Mouse (Mus musculus) layer of hippocampus, adult 11-12 months (tissue): Measurements from ENCODE around the gene Duoxa1.
A peak's percentile ranks its signal among the peaks of the same experiment; 100 is the strongest.
"Not testable (repeated sequence)": the region's sequence is repeated elsewhere in the genome, so short reads cannot be mapped to it uniquely, and the experiment has no call there.

Experiments used
- DNase-seq: peaks from one replicate; pipeline ENCODE4 v3.0.0; 2022; ENCODE audit warnings: low spot score

The Duoxa1 gene

DNA sequence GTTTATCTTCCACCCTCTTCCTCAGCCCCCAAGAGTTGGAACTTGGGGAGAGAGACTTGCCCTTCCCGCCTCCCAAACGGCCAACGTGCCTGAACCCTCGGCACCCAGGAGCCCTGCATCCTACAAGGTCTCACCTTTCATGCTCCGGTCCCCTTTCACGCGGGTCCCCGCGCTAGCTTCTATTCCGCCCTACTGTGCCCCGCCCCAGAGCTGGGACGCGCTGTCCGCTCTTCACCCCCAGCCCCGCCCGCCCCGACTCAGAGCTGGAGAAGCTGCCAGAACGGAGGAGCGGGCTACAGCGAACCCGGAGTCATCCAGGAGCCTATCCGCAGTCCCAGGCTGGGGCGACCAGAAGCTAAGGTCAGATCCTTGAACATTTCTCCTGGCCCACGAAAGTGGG is at the start of gene Duoxa1:
Duoxa1 (minus strand) TSS at position 195 of the 400 bp plus-strand sequence.
- DNase-seq = no peak

DNA sequence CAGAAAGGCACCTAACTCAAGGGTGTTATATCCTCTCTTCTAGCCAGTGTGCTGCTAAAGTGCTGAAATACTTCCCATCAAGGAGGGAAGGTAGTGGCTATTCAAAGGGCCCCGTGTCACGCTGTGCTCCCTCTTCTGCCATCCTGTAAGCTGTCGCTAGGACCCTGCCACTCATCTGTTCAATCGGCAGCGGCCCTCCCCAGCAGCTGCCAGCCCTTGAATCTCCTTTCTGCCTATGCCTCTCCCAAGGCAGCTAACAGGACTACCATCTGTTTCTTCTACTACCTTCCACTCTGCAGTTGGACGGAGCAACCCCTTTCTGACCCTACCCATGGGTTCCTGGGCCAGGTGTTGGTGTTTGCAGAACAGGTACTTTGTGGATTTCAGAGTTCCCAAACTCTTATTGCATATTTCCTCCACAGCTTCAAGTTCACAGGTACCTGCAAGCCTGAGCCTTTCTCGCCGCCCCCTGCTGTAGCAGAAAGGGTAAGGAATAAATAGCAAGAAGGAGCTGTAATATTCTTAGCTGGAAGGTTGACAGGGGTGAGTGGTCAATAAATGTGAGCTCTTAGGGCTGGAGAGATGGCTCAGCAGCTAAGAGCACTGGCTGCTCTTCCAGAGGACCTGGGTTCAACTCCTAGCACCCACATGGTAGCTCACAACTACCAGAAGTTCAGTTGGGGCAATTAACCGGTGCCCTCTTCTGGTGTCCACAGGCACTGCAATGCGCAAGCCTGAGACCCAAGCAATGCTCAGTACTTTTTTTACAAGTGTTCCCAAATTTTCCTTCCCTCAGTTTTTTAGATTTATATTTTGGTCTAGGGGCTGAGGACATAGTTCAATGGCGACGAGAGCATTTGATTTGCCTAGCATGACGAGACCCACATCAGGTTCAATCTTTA is 49.3 kb upstream of the Duoxa1 start:
- DNase-seq = no peak

DNA sequence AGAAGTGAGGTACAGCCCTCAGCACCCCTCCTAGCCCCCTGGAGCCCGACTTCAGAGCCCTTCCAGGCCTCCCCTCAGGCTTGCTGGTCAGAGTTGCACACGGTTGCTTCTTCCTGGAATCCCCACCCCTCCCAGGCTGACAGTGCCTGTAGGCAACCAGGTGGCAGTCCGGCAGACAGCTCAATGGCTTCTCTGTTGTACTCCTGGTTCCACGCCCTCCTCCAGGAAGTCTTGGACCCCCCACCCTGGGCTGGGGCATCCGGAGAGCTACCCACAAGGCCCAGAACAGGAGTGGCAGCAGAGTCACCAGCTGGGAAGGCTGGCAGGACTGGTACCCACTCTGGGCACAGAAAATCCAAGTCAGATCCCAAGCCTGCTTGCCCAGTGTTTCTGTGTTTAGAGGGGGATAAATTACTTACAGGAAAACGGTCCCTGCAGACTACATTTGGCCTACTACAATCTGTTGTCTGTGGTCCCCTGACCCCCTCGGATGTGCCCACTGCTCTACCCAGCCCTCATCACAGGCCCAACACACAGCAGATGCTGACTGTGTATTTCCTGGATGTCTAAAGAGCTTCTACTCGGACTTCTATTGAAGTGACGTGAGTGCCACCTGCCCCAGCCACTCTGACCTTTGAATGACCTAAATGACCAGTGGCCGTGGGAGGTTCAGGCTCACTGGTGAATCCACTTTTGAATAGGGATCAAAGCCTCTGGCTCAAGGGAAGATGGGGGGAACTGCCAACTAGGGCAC is 48.5 kb upstream of the Duoxa1 start:
- no peak for DNase-seq

DNA sequence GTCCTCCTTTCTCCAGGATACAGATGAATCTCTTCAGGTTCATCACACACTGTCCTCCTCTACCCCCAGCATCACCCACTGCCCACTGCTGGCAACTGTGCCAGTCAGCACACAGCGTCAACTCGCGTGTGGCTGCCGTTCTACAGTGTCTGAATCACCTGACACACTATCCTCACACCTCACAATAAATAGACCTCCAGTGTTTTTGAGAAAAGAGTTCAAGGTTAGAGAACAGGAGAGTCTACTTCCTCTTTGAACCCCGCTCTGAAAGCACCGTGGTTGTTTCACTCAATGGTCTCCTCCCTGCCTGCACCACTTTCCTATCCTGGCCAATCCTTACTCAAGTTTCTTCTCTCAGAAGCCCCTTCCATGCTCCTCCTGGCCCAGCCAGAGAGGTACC is 47.7 kb upstream of the Duoxa1 start:
- DNase-seq = no peak

DNA sequence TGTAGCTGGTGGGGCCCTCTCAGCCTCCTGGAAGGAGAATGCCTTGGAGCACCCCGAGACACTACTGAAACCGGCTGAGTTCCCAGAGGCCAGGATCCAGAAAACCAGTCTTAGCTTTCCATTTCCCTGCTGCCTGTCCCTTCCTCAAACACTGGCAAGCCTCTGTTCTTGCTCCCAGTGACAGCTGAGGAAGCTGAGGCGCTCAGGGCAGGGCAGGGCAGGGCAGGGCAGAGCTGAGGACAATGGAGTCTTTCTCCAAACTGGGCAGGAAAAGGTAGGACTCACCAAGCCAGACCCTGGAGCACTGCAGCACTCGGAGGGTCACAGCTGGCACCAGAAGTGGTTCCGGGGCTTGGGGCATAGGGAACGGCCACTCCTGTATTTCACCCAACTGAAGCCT is 46.8 kb upstream of the Duoxa1 start:
- DNase-seq = no peak

DNA sequence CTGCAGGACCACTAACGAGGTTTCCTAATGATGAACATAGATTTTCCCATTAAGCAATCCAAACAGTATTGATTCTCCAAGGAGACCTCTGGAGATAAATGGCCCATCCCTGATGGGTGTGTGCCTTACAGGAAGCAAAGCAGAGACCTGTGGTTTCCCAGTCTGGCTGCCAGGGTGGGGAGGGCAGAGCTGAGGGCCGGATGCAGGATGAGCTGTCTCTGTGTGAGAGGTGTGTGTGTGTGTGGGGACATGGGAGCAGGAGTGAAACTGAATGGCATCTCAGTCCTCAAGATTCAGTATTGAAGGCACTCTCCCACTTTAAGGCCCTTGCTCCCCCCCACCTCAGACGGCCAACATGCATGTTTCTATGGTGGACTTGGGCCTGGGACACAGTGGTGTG is 42.7 kb upstream of the Duoxa1 start:
- no peak for DNase-seq

DNA sequence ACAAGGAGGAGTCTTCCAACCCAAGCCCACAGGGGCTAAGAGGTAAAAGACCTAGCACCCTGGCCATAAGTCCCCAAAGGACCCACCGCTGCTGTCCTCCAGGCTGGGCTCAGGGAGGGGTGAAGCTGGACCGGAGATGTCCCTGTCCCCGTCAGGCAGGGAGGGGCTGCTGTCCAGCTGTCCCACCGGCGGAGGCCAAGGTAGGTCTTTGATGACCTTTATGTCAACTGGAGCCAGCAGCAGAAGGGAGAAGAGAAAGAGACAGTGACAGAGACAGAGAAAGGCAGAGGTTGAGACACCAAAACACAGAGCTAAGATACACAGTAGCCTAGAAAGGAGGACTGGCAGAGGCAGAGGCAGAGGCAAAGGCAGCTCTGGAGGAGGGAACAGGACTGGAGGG is 41.9 kb upstream of the Duoxa1 start:
- DNase-seq = no peak

DNA sequence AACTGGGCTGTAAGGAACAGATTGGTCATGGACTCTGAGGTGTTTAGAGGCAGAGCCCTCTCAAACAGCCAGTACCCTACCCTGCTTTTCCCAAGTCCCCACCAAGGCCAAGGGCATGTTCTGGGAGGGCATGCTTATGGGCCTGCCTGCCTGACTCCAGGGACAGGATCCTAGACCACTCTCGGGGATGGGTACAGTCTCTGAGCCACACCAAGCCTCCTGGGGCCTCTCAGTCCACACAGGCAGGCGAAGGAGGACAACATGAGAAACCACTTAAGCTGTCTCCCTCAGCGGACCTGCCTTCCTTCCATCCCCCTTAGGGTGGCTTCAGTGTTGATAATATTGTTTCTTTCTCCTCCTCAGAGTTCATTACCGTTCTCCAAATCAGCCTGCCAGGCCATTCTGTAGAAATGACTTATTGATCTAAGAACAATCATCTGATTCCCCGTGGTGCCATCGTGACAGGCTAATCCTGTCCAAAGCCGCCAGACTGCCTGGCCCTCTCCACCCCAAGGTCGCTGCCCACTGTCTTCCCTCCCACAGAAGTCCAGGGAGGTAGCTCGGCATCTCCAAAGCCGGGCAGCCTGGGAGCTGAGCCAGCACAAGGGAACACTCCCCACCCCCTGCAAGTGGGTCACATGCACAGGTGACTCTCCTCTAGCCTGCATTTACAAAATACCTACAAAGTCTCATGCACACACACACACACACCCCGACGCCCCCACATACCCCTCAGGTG is 40.8 kb upstream of the Duoxa1 start:
- DNase-seq = no peak

DNA sequence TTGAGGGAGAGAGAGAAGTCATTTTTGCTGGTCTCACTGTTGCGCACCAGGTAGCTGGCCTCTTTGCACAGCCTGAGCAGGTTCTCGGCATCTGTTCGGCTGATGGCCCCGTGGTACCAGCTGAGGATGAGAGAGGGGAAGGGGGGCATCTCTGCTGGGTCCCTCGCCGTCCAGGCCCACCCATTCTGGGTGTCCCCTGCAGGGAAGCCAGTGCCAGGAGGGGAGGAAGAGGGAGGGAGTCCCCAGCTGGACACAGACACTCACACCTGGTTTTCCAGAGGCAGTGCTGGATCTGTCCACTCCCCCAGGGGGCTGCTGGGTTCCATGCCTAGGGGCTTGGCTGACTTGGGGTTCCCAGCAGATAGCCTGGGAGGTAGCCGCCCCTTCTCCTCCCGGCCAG is 40.2 kb upstream of the Duoxa1 start:
- DNase-seq = no peak

DNA sequence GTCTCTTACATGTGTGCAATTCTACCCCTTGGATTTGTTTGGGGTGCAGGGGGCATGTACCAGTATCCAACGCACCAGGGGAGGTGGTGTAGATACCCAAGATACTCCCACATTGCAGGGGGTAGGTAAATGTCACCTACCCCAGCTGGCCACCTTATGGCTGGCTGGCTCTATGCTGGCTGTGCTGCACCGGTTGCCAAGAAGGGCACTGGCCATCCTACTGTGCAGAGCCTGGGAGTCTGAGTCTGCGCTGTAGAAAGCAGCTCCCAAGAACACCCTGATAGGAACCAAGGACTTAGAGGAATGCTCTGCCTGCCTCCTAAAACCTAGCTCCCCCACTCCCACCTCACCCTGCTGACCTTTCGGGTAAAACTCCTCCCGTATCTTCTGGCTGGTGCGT is 39.5 kb upstream of the Duoxa1 start:
- DNase-seq = no peak

DNA sequence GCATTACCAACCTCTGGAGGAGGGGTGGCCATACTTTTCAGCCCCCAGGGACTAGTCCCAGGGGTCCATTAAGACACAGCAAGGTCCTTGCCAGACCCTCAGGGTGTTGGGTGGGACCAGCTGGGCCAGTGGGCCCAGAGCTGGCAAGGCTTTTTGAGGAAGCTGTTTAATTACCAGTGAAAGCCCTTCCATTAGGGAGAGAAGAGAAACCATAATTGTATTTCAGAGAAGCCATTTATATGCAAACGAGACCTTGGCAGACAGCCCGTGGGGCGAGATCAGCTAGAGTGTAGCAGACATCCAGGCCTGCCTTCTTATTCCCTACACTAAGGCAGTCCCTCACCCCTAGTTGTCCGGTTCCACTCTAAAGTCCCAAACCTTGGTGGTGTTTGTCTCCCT is 38.4 kb upstream of the Duoxa1 start:
- DNase-seq = peak; percentile 54

DNA sequence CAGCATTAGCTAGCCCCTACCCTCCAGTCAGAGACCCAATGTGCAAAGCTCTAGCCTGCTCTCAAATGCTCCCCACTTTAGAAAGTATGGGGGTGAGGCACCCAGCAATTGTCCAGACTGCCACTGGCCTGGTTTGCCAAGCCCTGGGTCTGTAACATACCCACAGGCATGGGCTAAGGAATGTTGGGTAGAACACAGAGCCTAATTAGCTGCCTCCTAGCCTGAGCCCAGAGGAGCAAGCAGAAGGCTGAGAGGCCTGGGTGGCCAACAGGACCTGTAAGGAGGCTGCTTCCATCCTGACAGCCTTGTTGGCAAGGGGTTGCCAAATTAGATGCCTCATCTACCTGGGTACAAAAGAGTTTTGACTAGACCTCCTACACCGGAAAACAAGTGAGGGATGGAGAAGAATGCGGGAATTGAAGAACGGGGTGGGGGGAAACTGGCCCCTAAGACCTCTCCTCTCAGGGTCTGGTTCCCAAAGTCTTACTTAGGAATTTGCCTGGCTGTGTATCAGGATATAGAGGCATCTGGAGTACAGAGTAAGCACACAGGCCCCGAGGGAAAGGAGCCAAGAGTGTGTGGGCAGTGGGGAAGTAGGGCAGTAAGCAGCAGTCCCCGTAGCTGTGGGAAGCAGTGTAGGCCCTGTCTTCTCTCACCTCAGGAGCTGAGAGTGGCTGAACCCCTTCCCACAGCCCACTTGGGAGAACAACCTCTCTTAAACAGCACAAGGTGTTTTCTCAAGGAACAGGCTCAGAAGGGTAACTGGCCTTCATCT is 37.8 kb upstream of the Duoxa1 start:
- DNase-seq = peak; percentile 63

DNA sequence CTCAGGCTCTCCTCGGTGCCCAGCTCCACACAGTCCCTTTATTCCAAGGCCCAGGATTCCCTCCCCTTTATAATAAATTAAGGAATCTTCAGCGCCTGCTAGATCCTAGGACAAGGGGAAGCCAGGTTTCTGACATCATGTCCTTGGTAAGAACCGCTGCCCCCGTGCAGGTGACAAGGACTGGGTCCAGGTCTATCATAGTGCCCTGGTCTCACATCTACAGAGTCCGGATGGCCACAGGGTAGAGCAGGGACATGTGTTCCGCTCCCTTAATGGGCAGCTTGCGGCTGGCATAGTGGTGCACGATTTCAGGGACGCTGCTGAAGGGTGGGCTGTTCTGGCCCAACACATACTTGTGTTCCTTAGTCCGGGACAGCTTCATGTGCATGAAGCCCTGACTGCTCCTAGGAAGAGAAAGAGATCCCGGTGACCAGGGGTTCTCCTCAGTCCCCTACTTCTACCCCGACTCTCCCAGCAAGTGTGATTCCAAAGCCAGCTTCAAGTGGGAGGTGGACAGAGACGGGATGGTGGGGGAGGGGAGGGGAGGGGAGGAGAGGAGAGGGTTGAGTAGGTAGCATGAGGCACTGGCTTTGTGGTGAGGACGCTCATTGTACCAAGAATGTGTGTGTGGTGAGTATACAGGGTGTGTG is 35.7 kb upstream of the Duoxa1 start:
- peak; percentile 41 for DNase-seq

DNA sequence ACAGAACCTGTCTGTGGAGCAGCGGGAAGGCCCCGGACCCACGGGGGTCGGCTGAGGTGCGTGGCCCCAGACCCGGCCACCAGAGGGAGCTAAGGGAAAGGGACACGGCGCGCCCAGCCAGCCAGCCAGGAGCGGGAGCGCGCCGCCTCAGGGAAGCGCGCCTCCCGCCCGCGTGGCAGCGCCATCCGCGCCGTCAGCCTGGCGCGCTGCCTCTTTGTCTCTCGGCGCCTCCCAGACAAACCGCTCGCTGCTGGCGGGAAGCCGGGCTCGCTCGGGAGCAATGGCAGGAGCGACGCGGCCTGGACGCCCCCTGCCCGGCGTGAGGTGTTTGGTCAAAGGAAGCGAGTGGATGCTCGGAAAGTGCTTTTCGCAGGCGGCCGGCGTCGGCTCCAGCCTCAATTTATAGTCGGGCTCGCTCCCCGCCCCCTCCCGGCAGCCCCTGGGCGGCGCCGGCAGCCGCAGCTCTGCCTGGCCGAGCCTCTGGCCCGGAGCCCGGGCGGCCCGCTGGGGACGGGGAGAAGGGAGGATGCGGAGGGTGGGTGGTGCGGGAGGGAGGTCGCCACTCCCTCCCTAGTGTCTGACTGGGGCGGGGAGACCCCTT is 35.1 kb upstream of the Duoxa1 start:
- DNase-seq = peak; percentile 91

DNA sequence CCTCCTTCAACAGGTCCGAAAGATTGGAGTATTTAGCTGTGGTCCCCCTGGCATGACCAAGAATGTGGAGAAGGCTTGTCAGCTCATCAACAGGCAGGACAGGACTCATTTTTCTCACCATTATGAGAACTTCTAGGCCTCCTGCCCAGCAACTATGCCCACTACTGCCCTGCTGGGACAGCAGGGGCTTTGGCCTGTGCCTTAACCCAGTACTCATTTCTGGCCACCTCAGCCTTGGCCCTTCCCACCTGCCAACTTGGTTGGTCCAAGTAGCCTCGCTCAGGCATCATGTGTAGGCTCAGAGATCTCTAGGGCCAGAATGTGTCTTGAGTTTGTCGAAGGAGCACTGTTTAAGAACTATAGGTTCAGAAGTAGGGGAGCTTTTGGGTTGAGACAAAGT is 33.7 kb upstream of the Duoxa1 start:
- no peak for DNase-seq

DNA sequence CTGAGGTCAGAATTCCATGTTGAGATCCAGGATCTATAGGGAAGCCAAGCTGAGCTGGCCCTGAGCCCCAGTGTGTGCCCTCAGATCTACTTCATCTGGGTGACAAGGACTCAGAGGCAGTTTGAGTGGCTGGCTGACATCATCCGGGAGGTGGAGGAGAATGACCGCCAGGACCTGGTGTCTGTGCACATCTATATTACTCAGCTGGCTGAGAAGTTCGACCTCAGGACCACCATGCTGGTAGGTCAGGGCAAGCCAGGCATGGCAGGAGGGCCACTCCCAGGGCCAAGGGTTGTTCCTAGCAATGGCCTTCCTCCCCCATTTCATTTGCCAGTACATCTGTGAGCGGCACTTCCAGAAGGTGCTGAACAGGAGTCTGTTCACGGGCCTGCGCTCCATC is 32.6 kb upstream of the Duoxa1 start:
- not testable (repeated sequence) for DNase-seq

DNA sequence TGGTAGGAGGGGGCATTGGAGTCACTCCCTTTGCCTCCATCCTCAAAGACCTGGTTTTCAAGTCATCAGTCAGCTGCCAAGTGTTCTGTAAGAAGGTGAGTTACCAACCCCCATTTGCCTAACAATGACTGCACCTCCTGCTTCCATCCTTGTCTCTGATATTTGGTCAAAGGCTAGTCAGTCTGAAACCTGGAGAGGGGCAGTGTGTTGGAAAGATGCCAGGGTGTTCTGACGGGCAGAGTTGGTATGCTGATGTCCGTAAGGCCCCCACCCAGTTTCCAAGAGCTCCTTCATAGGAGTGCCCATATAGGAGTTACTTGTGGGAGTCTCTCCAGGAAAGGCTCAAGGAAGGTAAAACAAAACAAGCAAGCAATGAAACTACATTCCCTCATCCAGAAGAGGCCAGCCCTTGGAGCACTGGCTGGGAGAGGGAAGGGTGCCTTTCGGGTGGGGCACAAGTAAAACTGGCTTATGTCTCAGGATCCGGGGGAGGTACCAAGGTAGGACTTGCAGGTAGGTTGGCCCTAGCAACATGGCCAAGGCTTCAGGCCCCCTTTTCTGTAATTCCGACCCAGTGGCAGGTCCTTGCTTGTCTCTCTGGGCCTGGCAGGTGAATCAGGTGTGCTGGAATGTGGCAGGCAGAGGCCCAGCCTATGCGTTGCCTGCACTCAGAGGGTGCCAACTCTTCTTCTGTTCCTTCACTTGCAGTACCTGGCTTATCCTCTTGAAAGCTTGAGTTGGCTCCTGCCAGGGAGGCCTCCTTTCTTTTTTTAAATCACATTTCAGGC is 31.8 kb upstream of the Duoxa1 start:
- DNase-seq = no peak

DNA sequence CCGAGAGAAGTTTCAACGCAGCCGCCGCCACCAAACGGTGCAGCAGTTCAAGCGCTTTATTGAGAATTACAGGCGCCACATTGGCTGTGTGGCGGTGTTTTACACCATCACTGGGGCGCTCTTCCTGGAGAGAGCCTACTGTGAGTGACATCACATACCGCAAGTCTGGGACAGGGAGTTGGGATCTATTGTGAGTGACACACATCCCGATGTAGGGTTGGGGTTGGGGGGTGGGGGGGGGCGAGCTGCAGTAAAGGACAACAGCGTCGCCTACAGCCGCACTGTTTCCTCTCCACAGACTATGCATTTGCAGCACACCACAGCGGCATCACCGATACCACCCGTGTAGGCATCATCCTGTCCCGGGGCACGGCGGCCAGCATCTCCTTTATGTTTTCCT is 23.8 kb upstream of the Duoxa1 start:
- no peak for DNase-seq

DNA sequence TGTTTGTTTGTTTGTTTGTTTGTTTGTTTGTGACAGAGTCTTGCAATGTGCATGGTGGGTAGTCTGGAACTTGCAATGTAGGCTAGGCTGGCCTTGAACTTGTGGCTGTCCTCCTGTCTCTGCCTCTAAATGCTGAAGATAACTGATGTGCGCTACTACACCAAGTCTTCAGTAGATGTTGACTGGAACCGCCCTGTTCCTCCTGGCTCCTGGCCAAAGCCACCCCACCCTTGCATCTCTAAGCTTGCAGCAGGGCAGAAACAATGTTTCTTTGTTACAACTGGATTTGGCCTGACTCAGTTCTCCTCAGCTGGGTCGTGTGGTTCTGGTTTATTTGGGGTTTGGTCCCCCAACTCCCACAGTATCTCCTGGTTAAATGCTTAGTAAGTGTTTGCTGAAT is 20.6 kb upstream of the Duoxa1 start:
- no peak for DNase-seq

DNA sequence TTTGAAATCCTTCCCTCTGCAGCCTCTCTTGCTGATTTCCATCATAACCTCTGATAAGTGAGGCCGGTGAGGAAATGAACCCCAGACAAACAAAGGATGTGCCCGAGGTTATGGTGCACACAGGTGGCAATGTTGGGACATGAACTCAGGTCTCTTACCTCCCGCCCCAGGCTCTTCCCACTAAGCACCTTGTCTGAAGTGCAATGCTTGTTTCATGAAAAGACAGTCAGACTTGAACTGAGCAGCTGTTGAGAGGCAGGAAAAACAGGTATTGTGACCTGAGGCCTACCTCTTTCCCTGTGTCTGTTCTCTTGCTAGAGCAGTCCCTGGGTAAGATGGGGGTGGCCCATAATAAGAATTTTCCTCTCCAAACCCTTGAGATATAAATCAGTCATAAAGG is 18.7 kb upstream of the Duoxa1 start:
- DNase-seq = no peak
